Mouse (Mus musculus) G1E (cell line): ENCODE data around the gene Hsf2. TPM values are rescaled to one million over a fixed set of nuclear protein-coding genes. Genes with fewer than 3 reads are reported as not detected.
"Not testable (repeated sequence)": the region's sequence is repeated elsewhere in the genome, so short reads cannot be mapped to it uniquely, and the experiment has no call there.

Source experiments
- ATAC-seq: 2 replicates; pipeline ENCODE4 v1.8.0; 2016; ENCODE audit warnings: mild to moderate bottlenecking; ENCODE audit not compliant: insufficient number of reproducible peaks, poor library complexity, low FRiP score, severe bottlenecking; ENCODE audit errors: extremely low read depth
- DNase-seq: peaks from one replicate; pipeline ENCODE4 v3.0.0; 2012; ENCODE audit warnings: low spot score
- H3K27me3 ChIP-seq: 2 replicates; pipeline ENCODE4 v1.6.1; 2012; ENCODE audit warnings: mild to moderate bottlenecking, low read length, inconsistent platforms; ENCODE audit not compliant: insufficient read depth
- H3K36me3 ChIP-seq: replicated peaks from 2 replicates; pipeline ENCODE3; 2012; ENCODE audit warnings: mild to moderate bottlenecking, inconsistent platforms
- H3K4me1 ChIP-seq: 2 replicates; pipeline ENCODE4 v1.6.1; 2012; ENCODE audit warnings: low read depth, low read length, inconsistent platforms, mixed read lengths; ENCODE audit not compliant: insufficient read depth
- H3K4me3 ChIP-seq: 2 replicates; pipeline ENCODE4 v1.5.1; 2012; ENCODE audit warnings: low read depth, mild to moderate bottlenecking, inconsistent platforms, low read length, moderate library complexity, mixed read lengths
- H3K9me3 ChIP-seq: replicated peaks from 2 replicates; pipeline ENCODE4 v1.6.1; 2012; ENCODE audit warnings: inconsistent platforms
- CTCF ChIP-seq: IDR thresholded peaks from 2 replicates; pipeline ENCODE4 v1.5.1; 2012; ENCODE audit warnings: low read depth, low read length, inconsistent platforms, mixed read lengths
- GATA1 ChIP-seq: IDR thresholded peaks from 2 replicates; pipeline ENCODE4 v1.6.1; 2012; ENCODE audit warnings: borderline replicate concordance, low read length, inconsistent platforms, mixed read lengths
- GATA2 ChIP-seq: IDR thresholded peaks from 2 replicates; pipeline ENCODE4 v1.6.1; 2012; ENCODE audit warnings: low read depth, low read length, inconsistent platforms, borderline replicate concordance
- POLR2AphosphoS5 ChIP-seq: IDR thresholded peaks from 2 replicates; pipeline ENCODE4 v1.6.1; 2012; ENCODE audit warnings: low read depth, low read length, inconsistent platforms; ENCODE audit not compliant: insufficient replicate concordance
- TAL1 ChIP-seq: conservative IDR thresholded peaks from 2 replicates; pipeline ENCODE4 v1.6.1; 2012; ENCODE audit warnings: low read depth, low read length, inconsistent platforms, mixed read lengths
- polyA plus RNA-seq: library from polyadenylated mRNA; stranded (reverse); fragments of >175 nt; gene quantifications from 2 replicates; pipeline ENCODE4 v1.2.3, GENCODE M21; 2012
- total RNA-seq, 2 experiments: library from RNA; stranded (forward) in 1 of 2; stranded (reverse) in 1 of 2; fragments of 200-1000 nt in 1 of 2; fragments of >200 nt in 1 of 2; fragmentation: Nextera tagmentation in 1 of 2; gene quantifications; 2 replicates each; pipeline ENCODE4 v1.2.3; 2014 to 2017

The Hsf2 gene
- total and polyA plus RNA-seq, 3 experiments = 0.61 to 15.7 (median 15.2) TPM

- DNase-seq = peak; percentile 4
- H3K36me3 ChIP-seq = no peaks in the 10 kb centered on the region
- no peak for TF ChIP-seq GATA2
- TF ChIP-seq CTCF = peak; percentile 25; the same call in 1 of the 2 replicates
- peak; percentile 45; the same call in 1 of the 2 replicates for ATAC-seq
- no peak overlapping the region for H3K4me3 ChIP-seq
- no peaks in the 10 kb centered on the region for H3K9me3 ChIP-seq
- no peaks in the 10 kb centered on the region for H3K27me3 ChIP-seq
- no peaks in the 10 kb centered on the region for H3K4me1 ChIP-seq
Measured at GRCm38 (mm10) chr10:57448051-57448716, 38.0 kb upstream of the Hsf2 start.

GRCm38 (mm10) chr10:57463298-57463697, 22.9 kb upstream of the Hsf2 start:
- DNase-seq, H3K27me3 ChIP-seq, H3K4me1 ChIP-seq, H3K4me3 ChIP-seq, H3K36me3 ChIP-seq, H3K9me3 ChIP-seq: not testable (repeated sequence)
- peak; percentile 15; the same call in 1 of the 2 replicates for TF ChIP-seq CTCF
- peak; percentile 40; the same call in 1 of the 2 replicates for ATAC-seq

- no peak for TF ChIP-seq POLR2AphosphoS5
- no peak for TF ChIP-seq TAL1
- no peak for TF ChIP-seq GATA1
- TF ChIP-seq GATA2 = no peak
- TF ChIP-seq CTCF = no peak
Measured at GRCm38 (mm10) chr10:57465768-57466167, 20.4 kb upstream of the Hsf2 start.

GRCm38 (mm10) chr10:57477121-57477843, 8.9 kb upstream of the Hsf2 start:
- Histone ChIP-seq H3K9me3 (no peaks in the 10 kb centered on the region), H3K27me3 (no peaks in the 10 kb centered on the region), H3K36me3 (no peaks in the 10 kb centered on the region), H3K4me3 (no peak overlapping the region), H3K4me1 (peaks cover 4% of the 10 kb centered on the region; the same call in 1 of the 2 replicates)
- ATAC-seq = no peak
- TF ChIP-seq CTCF (no peak), GATA1 (no peak), POLR2AphosphoS5 (no peak), GATA2 (no peak), TAL1 (no peak)
- DNase-seq = no peak

More at GRCm38 (mm10) chr10:57465768-57466167, 20.4 kb upstream of the Hsf2 start:
- no peaks in the 10 kb centered on the region for H3K36me3 ChIP-seq
- peak; percentile 28; the same call in 1 of the 2 replicates for ATAC-seq
- no peaks in the 10 kb centered on the region for H3K27me3 ChIP-seq
- DNase-seq = no peak
- no peak overlapping the region for H3K4me3 ChIP-seq
- no peaks in the 10 kb centered on the region for H3K4me1 ChIP-seq
- H3K9me3 ChIP-seq = no peaks in the 10 kb centered on the region

- TF ChIP-seq TAL1 (no peak), GATA1 (no peak), CTCF (no peak), GATA2 (no peak), POLR2AphosphoS5 (no peak)
- DNase-seq (no peak), ATAC-seq (no peak)
- H3K27me3 ChIP-seq = no peaks in the 10 kb centered on the region
- no peaks in the 10 kb centered on the region for H3K9me3 ChIP-seq
- H3K4me3 ChIP-seq = no peak overlapping the region
- no peaks in the 10 kb centered on the region for H3K36me3 ChIP-seq
- H3K4me1 ChIP-seq = peaks cover 8% of the 10 kb centered on the region
Measured at GRCm38 (mm10) chr10:57481717-57482116, 4.5 kb upstream of the Hsf2 start.

GRCm38 (mm10) chr10:57484741-57485140, 1.4 kb upstream of the Hsf2 start:
- ATAC-seq (no peak), DNase-seq (no peak)
- no peak overlapping the region for H3K4me3 ChIP-seq

GRCm38 (mm10) chr10:57486542-57487071, 422 bp downstream of the Hsf2 start:
- no peaks in the 10 kb centered on the region for H3K9me3 ChIP-seq
- TF ChIP-seq POLR2AphosphoS5 = no peak
- TF ChIP-seq GATA1 = no peak
- no peak for TF ChIP-seq GATA2
- no peak for TF ChIP-seq CTCF
- TF ChIP-seq TAL1 = no peak
- DNase-seq (peak; percentile 3), ATAC-seq (no peak)
- no peaks in the 10 kb centered on the region for H3K27me3 ChIP-seq
- no peaks in the 10 kb centered on the region for H3K36me3 ChIP-seq
- H3K4me3 ChIP-seq = peak overlapping the region; percentile 73
- peaks cover 3% of the 10 kb centered on the region for H3K4me1 ChIP-seq

More at GRCm38 (mm10) chr10:57484741-57485140, 1.4 kb upstream of the Hsf2 start:
- Histone ChIP-seq H3K36me3 (no peaks in the 10 kb centered on the region), H3K27me3 (no peaks in the 10 kb centered on the region), H3K9me3 (no peaks in the 10 kb centered on the region), H3K4me1 (peaks cover 8% of the 10 kb centered on the region)
- no peak for TF ChIP-seq TAL1
